Mouse (Mus musculus) neural tube, embryonic 12.5 days (tissue): ENCODE measurements around the gene Zcwpw1. TPM values are rescaled to one million over a fixed set of nuclear protein-coding genes. Genes with fewer than 3 reads are reported as not detected.

Source experiments
- ATAC-seq: fragments of 200-750 bp; cut with Nextera tagmentation; 2 replicates; pipeline ENCODE4 v1.8.0; 2017; ENCODE audit warnings: low read depth, mild to moderate bottlenecking, moderate TSS enrichment, moderate library complexity; ENCODE audit not compliant: low FRiP score
- H3K27ac ChIP-seq: fragments of 300-500 bp; sonication (generic); 2 replicates; pipeline ENCODE4 v1.5.1; 2016
- H3K27me3 ChIP-seq: fragments of 300-500 bp; sonication (generic); replicated peaks from 2 replicates; pipeline ENCODE4 v1.6.1; 2016; ENCODE audit warnings: mild to moderate bottlenecking
- H3K36me3 ChIP-seq: fragments of 300-500 bp; sonication (generic); 2 replicates; pipeline ENCODE4 v1.6.1; 2016; ENCODE audit warnings: mild to moderate bottlenecking
- H3K4me1 ChIP-seq: fragments of 300-500 bp; sonication (generic); 2 replicates; pipeline ENCODE4 v1.6.1; 2016
- H3K4me2 ChIP-seq: fragments of 300-500 bp; sonication (generic); replicated peaks from 2 replicates; pipeline ENCODE4 v1.6.1; 2016; ENCODE audit warnings: mild to moderate bottlenecking
- H3K4me3 ChIP-seq: fragments of 300-500 bp; sonication (generic); 2 replicates; pipeline ENCODE4 v1.5.1; 2016
- H3K9ac ChIP-seq: fragments of 300-500 bp; sonication (generic); 2 replicates; pipeline ENCODE4 v1.6.1; 2016; ENCODE audit warnings: mild to moderate bottlenecking
- H3K9me3 ChIP-seq: fragments of 300-500 bp; sonication (generic); 2 replicates; pipeline ENCODE4 v1.6.1; 2016; ENCODE audit warnings: mild to moderate bottlenecking
- WGBS: fragments of 180-500 bp; shearing (Covaris S2); methylation state at CpG from one replicate; pipeline ENCODE4 v1.1.7; 2016; 5-methylcytosine and 5-hydroxymethylcytosine counted together
- polyA plus RNA-seq: library from polyadenylated mRNA; unstranded; fragments of >200 nt; fragmentation: Nextera tagmentation; extraction: Ambion mirVana; gene quantifications from 2 replicates; pipeline ENCODE4 v1.2.1, GENCODE M21; 2016

Zcwpw1 gene
- polyA plus RNA-seq, 1 experiment from 2014 or later: 12.2 TPM

DNA sequence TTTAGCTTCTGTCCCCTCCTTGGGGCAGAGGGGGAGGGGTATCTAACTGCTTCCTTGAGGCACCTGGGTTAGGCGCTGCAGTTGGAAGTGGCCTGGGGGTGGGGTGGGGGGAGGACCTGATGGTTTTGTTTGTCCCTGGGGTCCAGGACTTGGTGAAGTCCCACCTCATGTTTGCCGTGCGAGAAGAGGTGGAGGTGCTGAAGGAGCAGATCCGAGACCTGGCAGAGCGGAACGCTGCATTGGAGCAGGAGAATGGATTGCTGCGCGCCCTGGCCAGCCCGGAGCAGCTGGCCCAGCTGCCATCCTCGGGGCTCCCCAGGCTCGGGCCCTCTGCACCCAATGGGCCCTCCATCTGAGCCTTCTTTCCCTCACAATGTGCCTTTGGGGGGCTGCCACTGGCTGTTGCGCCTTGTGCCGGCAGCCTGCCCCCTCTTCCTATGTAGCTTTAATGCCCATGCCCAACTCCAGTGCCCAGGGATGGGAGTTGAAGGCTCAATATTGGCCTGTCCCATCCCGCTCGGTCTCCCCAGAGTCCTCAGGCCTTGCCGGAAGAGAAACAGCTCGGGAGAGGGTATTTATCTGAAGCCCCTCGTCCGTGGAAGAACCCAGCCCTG is 28.6 kb upstream of the Zcwpw1 start:
- no peak for ATAC-seq
- WGBS: 94% methylated on average over 19 of the region's 19 CpGs
- peaks cover 36% of the 10 kb centered on the region for H3K36me3 ChIP-seq
- H3K4me2 ChIP-seq: no peak overlapping the region
- no peak overlapping the region for H3K9ac ChIP-seq
- no peaks in the 10 kb centered on the region for H3K27me3 ChIP-seq
- no peaks in the 10 kb centered on the region for H3K9me3 ChIP-seq
- H3K4me1 ChIP-seq: 0 out of 2 replicates have a peak, but pooled peaks cover 5% of the 10 kb centered on the region
- no peak overlapping the region for H3K4me3 ChIP-seq
- H3K27ac ChIP-seq: no peak overlapping the region

GRCm38 (mm10) chr5:137759971-137760412 is 27.6 kb upstream of the Zcwpw1 start:
- 27% methylated on average over 4 of the region's 4 CpGs for whole genome bisulfite sequencing
- no peaks in the 10 kb centered on the region for H3K9me3 ChIP-seq
- peaks cover 32% of the 10 kb centered on the region for H3K36me3 ChIP-seq
- peak; percentile 62 for ATAC-seq
- H3K27ac ChIP-seq: no peak overlapping the region
- 0 out of 2 replicates have a peak, but pooled peaks cover 5% of the 10 kb centered on the region for H3K4me1 ChIP-seq
- H3K4me3 ChIP-seq: no peak overlapping the region
- H3K4me2 ChIP-seq: no peak overlapping the region
- H3K9ac ChIP-seq: no peak overlapping the region
- H3K27me3 ChIP-seq: no peaks in the 10 kb centered on the region

GRCm38 (mm10) chr5:137764609-137765340 is 22.8 kb upstream of the Zcwpw1 start:
- ATAC-seq: no peak
- Histone ChIP-seq H3K9me3 (no peaks in the 10 kb centered on the region), H3K27me3 (no peaks in the 10 kb centered on the region), H3K4me1 (no peaks in the 10 kb centered on the region), H3K36me3 (0 out of 2 replicates have a peak, but pooled peaks cover 2% of the 10 kb centered on the region), H3K4me2 (no peak overlapping the region), H3K27ac (no peak overlapping the region), H3K4me3 (no peak overlapping the region), H3K9ac (no peak overlapping the region)
- 50% methylated on average over 9 of the region's 9 CpGs for WGBS

GRCm38 (mm10) chr5:137766270-137766669 is 21.3 kb upstream of the Zcwpw1 start:
- no peaks in the 10 kb centered on the region for H3K4me1 ChIP-seq
- no peak overlapping the region for H3K4me2 ChIP-seq
- 59% methylated on average over 3 of the region's 3 CpGs for WGBS
- no peaks in the 10 kb centered on the region for H3K9me3 ChIP-seq
- ATAC-seq: no peak
- no peak overlapping the region for H3K4me3 ChIP-seq
- no peak overlapping the region for H3K27ac ChIP-seq
- H3K9ac ChIP-seq: no peak overlapping the region
- no peaks in the 10 kb centered on the region for H3K27me3 ChIP-seq
- H3K36me3 ChIP-seq: no peaks in the 10 kb centered on the region

- no peak overlapping the region for H3K27ac ChIP-seq
- H3K4me3 ChIP-seq: no peak overlapping the region
- no peaks in the 10 kb centered on the region for H3K27me3 ChIP-seq
- 0 out of 2 replicates have a peak, but pooled peaks have one; percentile 44 for ATAC-seq
- 25% methylated on average over 1 of the region's 1 CpGs for WGBS
- H3K4me1 ChIP-seq: no peaks in the 10 kb centered on the region
- no peaks in the 10 kb centered on the region for H3K36me3 ChIP-seq
- H3K9me3 ChIP-seq: no peaks in the 10 kb centered on the region
- no peak overlapping the region for H3K4me2 ChIP-seq
- no peak overlapping the region for H3K9ac ChIP-seq
Measured at GRCm38 (mm10) chr5:137768475-137768874, 19.1 kb upstream of the Zcwpw1 start.

- no peak for ATAC-seq
- no peak overlapping the region for H3K9ac ChIP-seq
- no peak overlapping the region for H3K4me3 ChIP-seq
- no peaks in the 10 kb centered on the region for H3K36me3 ChIP-seq
- H3K9me3 ChIP-seq: no peaks in the 10 kb centered on the region
- no peaks in the 10 kb centered on the region for H3K4me1 ChIP-seq
- H3K27ac ChIP-seq: no peak overlapping the region
- H3K27me3 ChIP-seq: no peaks in the 10 kb centered on the region
- 41% methylated on average over 2 of the region's 2 CpGs for WGBS
- H3K4me2 ChIP-seq: no peak overlapping the region
Measured at GRCm38 (mm10) chr5:137770709-137771108, 16.9 kb upstream of the Zcwpw1 start.

GRCm38 (mm10) chr5:137772755-137773154 is 14.8 kb upstream of the Zcwpw1 start:
- ATAC-seq: no peak
- H3K27me3 ChIP-seq: no peaks in the 10 kb centered on the region
- H3K4me1 ChIP-seq: no peaks in the 10 kb centered on the region
- H3K4me3 ChIP-seq: no peak overlapping the region
- no peak overlapping the region for H3K4me2 ChIP-seq
- no peak overlapping the region for H3K27ac ChIP-seq
- H3K36me3 ChIP-seq: no peaks in the 10 kb centered on the region
- H3K9me3 ChIP-seq: no peaks in the 10 kb centered on the region
- no peak overlapping the region for H3K9ac ChIP-seq

DNA sequence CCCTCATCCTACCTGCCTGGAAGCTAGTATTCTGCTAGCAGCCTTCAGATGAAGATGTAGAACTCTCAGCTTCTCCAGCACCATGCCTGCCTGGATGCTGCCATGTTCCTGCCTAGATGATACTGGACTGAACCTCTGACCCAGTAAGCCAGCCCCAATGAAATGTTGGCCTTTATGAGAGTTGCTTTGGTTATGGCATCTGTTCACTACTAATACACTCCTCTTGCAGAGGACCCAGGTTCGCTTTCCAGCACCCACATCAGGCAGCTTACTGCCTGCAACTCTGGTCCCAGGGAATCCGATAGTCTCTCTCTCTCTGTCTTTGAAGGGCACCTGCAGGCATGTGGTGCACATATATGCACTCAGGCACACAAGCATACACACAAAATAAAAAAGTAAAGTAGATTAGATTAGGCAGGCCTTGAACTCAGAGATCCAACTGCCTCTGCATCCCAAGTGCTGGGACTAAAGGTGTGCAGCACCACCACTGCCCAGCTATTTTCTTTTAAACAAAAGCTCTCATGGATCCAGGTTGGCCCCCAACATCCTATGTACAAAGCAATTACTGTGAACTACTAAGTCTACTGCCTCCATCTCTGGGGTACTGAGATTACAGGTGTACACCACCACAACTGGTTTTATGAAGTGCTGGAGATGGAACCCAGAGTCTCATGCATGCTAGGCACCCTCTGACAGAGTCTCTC is 11.9 kb upstream of the Zcwpw1 start:
- H3K9ac ChIP-seq: no peak overlapping the region
- no peak overlapping the region for H3K4me3 ChIP-seq

GRCm38 (mm10) chr5:137776408-137776918 is 11.1 kb upstream of the Zcwpw1 start:
- H3K9ac ChIP-seq: no peak overlapping the region

More for the DNA sequence above, 11.9 kb upstream of the Zcwpw1 start:
- no peak for ATAC-seq
- H3K4me2 ChIP-seq: no peak overlapping the region
- no peaks in the 10 kb centered on the region for H3K9me3 ChIP-seq
- peaks cover 7% of the 10 kb centered on the region; the same call in 1 of the 2 replicates for H3K36me3 ChIP-seq
- peaks cover 18% of the 10 kb centered on the region for H3K4me1 ChIP-seq
- H3K27me3 ChIP-seq: no peaks in the 10 kb centered on the region
- 96% methylated on average over 2 of the region's 2 CpGs for WGBS
- H3K27ac ChIP-seq: no peak overlapping the region

DNA sequence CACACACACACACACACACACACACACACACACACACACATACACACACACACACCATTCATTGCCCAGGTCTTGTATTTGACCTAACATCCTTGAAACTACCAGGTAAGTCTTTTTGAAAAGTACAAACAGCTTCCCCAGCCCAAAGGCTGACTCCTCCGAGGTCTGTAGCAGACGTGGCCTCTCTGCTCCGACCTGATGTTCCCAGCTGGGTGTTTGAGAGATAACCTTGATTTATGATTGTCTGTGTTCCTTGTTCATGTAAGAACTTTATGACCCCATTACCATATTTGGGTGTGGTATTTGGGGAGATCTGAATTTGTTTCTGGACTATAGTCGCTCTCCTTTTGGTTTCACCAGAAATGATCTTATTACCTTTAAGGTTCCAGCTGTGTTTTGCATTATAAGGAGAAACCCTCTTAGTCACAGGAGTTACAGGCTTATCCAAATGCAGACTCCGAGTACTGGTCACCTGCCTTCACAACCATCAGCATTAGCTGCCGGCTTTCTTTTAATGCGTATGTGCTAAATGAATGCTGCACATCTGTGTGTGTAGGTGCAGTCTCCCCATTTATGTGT is 10.2 kb upstream of the Zcwpw1 start:
- H3K27ac ChIP-seq: no peak overlapping the region
- 74% methylated on average over 7 of the region's 7 CpGs for WGBS
- ATAC-seq: no peak

More at GRCm38 (mm10) chr5:137776408-137776918, 11.1 kb upstream of the Zcwpw1 start:
- Histone ChIP-seq H3K27me3 (no peaks in the 10 kb centered on the region), H3K4me1 (peaks cover 22% of the 10 kb centered on the region), H3K4me2 (no peak overlapping the region), H3K36me3 (peaks cover 14% of the 10 kb centered on the region), H3K4me3 (no peak overlapping the region), H3K27ac (no peak overlapping the region), H3K9me3 (no peaks in the 10 kb centered on the region)
- ATAC-seq: no peak
- WGBS: 51% methylated on average over 5 of the region's 5 CpGs

DNA sequence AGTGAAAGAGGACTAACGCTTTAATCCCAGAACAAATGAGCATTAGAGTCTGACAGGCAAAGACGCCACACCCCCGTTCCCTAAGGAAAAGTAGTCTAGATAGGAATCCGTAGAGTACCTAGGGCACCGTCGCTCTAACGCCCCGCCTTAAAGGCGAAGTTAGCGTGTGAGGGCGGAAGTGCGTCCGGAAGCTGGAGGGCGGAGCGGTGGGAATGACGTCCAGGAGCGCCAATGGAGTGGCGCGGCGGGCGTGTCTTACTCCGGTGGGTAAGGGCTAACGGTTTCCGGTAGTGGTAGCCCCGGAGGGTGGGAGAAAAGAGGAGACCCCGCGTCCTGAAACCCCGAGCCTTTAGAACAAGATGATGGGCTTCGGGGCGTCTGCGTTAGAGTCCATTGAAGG is 9.0 kb upstream of the Zcwpw1 start, which contains the start of gene Ppp1r35:
Gene Ppp1r35 (plus strand): TSS at position 215 of the 400 bp plus-strand sequence.
- H3K9ac ChIP-seq: peak within 1 kb of the TSS; percentile 92
- ATAC-seq: peak; percentile 97
- no peaks in the 10 kb centered on the region for H3K9me3 ChIP-seq
- H3K36me3 ChIP-seq: peaks cover 34% of the 10 kb centered on the region
- H3K27ac ChIP-seq: peak within 1 kb of the TSS; percentile 84
- peaks cover 41% of the 10 kb centered on the region for H3K4me1 ChIP-seq
- peak within 1 kb of the TSS; percentile 100 for H3K4me2 ChIP-seq
- H3K4me3 ChIP-seq: peak within 1 kb of the TSS; percentile 98
- WGBS: under 1% methylated on average over 31 of the region's 31 CpGs
- H3K27me3 ChIP-seq: no peaks in the 10 kb centered on the region

More for the DNA sequence above, 10.2 kb upstream of the Zcwpw1 start:
- H3K4me1 ChIP-seq: peaks cover 29% of the 10 kb centered on the region
- no peak overlapping the region for H3K9ac ChIP-seq
- no peak overlapping the region for H3K4me2 ChIP-seq
- H3K9me3 ChIP-seq: no peaks in the 10 kb centered on the region
- peaks cover 23% of the 10 kb centered on the region for H3K36me3 ChIP-seq
- no peaks in the 10 kb centered on the region for H3K27me3 ChIP-seq
- no peak overlapping the region for H3K4me3 ChIP-seq
